Mouse (Mus musculus): Measurements from ENCODE around the gene Araf.
"Not testable (repeated sequence)": the region's sequence is repeated elsewhere in the genome, so short reads cannot be mapped to it uniquely, and the experiment has no call there.

The Araf gene

DNA sequence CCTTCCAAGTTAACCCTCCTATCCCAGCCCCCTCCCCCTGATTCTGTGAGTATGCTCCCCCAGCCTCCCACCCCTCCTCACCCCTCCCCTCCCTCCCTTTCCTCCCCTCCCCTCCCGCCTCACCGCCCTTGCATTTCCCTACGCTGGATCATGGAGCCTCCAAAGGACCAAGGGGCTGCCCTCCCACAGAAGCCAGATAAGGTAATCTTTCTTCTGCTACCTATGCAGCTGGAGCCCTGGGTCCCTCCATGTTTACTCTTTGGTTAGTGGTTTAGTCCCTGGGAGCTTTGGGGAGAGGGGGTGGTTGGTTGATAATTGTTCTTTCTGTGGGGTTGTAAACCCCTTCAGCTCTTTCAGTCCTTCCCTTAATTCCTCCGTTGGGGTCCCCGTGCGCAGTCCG lies at the start of gene Araf:
Araf (plus strand) TSS at position 134 of the 400 bp plus-strand sequence.
- peak; percentile 50 for DNase-seq

DNA sequence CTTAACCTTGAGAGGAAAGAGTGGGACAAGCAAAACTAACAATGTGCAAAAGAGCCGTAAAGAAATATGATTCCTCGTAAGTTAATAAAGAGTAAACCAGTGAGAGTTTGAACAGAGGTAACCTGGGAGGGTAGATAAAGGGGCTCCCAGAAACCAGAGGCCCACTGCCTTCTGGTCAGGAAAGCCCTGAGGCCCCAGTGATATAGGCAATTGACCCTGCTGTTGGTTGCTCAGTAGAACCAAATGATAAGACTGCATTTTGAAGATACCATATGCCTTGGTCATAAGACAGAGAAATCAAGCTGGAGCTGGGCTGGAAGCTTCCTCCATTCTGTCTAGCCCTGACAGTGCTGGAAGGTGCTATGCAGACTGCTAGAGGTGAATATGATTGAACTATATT lies 48.8 kb upstream of the Araf start:
- no peak for DNase-seq

DNA sequence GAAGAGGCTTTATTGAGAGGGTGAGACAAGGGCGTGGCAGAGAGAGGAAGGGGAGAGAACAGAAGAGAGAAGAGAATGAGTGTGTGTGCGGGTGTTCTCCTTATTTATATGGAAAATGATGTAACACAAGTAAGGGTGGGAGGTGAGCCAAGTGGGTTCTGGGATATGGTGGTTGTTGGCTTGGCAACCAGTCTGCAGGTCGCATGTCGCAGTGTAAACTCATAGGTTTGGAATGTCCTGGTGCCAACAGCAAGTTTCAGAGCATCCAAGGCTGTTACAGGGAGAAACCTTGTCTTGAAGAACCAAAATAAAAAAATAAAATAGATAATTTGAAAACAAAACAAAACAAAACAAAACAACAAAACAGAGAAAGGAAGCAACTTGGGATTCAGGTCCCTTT lies 36.4 kb upstream of the Araf start:
- DNase-seq: no peak

DNA sequence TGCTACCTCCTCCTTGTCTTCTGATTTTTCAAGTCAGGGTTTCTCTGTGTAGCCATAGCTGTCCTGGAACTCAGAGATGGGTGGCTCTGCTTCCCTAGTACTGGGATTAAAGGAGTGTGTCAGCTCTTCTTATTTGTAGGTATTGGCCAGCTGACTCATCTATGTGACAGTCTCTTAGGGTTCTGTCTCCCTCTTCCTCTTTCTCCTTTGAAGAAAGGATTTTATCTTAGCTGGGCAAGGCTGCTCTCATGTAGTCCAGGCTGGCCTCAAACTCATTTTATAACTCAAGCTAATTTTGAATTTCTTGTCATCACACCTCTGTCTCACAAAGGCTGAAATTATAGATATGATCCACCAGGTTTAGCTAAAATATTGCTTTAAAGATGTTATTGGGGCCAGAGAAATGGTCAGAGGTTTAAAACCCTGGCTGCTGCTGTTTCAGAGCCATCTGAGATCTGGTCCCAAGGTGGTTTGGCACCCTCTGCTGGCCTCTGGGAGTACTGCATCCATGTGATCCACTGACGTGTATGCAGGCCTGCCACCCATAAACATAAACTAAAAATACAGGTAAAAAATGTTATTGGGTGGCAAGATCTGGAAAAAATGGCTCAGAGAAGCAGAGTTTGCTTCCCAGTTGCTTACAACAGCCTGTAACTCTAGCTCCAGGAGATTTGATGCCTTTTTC lies 26.8 kb upstream of the Araf start:
- peak; percentile 71 for DNase-seq

DNA sequence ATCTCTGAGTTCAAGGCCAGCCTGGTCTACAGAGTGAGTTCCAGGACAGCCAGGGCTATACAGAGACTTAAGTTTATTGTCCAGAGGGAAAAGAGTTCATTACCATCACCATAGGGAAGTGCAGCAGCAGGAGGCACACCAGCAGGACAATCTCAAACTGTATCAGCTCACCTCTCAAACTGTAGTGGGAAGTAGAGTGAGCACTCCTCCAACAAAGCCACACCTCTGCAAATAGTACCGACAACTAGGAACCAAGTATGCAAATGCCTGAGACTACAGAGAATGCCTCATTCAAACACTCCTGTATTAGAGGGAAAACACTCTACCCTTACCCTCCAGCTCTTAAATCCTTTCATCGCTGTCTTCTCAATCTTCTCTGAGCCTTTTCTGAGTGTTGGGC lies 25.9 kb upstream of the Araf start:
- DNase-seq: no peak

DNA sequence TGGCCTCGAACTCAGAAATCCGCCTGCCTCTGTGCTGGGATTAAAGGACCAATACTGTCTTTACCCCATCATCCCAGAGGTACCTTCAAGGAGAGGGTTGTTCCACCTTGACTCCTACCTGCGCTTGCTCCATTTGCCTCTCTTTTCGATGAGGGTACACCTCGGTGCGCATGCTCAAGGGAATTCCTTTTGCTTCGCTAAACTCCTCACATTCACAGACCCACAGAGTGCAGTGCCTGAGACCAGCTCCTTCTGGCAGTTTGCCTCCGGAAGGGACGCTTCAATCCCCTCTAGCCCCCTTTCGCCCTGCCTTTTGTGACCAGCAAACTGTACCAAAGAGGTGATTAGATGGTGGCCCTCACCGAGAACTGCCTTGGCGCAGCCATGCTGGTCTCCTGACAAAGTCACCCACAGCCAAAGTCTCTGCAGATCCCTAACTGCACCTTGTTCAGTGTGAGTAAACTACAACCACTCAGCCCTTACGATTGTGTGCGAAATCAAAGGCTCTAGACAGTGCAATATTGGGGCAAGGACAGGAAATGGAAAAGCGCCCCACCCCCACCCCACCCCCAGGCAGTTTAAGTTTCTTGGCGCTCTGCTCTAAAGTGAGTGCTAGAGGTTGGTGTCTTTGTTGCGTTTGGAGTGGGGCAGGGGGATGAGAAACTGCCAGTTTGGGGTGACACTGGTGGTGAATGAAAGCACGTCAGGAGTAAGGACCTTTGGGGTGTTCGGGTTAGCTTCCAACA lies 22.2 kb upstream of the Araf start:
- DNase-seq: no peak

DNA sequence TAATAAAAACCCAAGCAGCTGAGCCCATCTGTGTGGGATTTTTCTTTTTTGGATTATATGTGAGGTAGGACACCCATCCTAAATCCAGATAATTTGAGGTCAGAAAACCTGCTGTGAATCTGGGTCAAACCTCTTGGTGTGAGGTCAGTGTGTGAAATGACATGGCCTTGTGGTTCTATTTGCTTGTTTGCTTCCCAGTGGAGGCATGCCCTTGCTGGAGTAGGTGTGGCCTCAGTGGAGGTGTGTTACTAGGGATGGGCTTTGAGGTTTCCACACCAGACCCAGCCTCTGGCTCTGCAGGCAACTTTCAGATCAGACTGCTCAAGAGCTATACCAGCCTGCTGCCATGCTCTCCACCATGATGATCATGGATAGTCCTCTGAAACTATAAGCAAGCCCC lies 20.0 kb upstream of the Araf start:
- DNase-seq: no peak

DNA sequence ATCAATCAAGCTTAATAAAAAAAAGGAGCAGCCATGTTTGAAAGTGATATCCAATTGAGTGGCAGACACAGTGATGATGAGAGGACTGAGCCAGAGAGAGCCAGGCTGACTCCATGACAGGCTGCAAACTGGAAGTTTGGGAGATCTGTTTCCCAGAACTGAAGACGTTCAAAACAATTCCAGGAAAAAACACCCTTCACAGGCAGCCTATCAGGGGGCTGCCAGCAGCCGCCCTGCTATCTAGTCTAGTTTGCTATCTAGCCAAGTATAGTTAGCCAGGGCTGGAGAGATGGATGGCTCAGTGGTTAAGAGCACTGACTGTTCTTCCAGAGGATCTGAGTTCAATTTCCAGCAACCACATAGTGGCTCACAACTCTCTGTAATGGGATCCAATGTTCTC lies 10.3 kb upstream of the Araf start:
- no peak for DNase-seq

DNA sequence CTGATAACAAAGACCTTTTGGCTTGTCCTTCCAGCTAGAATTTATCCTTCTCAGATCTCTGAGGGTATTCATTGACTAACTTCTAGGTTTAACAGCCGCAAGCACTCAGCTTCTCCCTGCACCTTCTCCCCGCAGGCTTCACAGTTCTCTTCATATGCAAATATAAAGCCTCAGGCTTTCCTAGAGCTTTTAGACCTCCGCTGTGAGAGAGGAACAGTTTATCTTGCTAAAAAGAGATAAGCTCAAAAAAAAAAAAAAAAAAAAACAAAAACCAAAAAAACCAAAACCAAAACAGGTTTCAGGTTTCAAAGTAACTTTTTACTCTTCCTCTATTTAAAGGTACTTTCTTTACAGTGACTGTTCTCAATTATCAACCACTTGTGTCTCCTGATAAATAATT lies 5.2 kb upstream of the Araf start:
- no peak for DNase-seq

DNA sequence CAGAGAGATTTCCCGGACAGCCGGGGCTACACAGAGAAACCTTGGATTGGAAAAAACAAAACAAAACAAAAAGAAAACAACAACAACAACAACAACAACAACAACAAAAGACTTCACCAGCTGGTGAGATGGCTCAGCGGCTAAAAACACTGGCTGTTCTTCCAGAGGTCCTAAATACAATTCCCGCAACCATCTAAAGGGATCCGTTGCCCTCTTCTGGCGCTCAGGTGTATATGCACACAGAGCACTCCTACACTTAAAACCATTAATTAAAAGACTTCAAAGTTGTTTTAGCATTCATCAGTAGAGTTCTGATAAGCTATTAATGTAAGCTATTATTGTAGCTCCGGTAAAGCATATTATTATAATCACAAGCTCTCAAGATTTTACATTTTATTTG lies 4.4 kb upstream of the Araf start:
- peak; percentile 14 for DNase-seq

DNA sequence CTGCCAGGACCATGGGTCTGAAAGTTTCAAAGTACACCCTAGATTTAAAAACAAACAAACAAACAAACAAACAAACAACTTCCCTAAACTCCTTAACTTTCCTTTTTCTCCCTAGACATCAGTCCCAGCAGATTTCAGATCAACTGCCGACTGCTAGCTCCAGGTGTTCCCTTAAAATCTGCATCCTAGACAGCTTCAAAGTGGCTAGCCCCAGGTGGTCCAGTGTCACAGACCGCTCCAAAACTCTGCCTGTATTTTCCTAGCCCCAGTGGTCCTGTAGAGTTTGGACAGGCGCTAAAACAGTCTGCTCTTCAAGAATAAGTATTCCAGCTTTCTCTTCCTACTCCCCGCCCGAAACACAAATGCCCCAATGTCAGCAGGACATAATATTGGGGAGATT lies 3.4 kb upstream of the Araf start:
- DNase-seq: no peak

DNA sequence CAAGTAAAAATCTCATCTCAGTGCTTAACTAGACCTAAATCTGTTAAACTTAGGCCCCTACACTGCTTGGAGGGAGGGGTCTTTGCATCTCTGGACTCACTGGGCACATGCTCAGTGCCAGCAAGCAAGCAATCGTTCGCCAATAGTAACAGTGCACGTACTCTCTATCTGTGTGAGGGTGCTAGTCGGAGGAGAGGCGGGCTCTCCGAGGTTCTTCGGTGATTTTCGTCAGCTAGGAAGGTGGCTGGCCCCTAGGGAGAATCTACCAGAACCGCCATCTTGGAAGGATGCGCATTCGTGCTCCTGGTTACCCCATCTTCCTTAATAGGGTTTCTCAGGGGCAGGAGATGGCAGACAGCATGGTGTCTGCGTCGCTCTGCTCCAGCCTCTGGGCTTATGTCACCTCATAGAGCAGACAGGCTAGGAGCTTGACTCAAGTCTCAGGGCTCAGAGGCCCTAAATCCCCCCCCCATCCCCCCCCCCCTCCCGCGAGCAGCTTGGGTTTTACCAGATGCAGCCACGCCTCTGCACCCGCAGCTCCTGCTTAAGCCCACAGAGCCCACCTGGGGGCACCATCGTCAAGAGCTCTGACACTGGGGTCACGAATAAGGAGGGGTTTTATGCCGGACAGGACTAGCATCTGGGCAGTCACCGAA lies 655 bp downstream of the Araf start:
- peak; percentile 88 for DNase-seq

DNA sequence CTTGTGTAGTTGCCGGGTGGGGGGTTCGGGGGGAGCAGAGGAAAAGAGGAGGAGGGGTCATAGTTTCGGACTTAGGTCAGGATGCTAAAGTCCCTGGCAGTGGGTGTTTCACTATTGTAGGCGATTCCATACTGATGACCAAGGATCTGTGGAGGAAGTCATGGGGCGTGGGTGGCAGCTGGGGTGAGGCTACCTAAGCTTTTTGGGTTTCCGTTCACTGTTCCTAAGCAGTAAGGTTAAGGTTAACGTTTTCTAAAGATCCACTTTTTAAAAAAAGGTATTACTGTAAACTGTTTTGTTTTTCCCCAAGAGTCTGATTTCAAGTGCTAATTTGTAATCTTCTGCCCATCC lies 1.2 kb downstream of the Araf start:
- DNase-seq: no peak

DNA sequence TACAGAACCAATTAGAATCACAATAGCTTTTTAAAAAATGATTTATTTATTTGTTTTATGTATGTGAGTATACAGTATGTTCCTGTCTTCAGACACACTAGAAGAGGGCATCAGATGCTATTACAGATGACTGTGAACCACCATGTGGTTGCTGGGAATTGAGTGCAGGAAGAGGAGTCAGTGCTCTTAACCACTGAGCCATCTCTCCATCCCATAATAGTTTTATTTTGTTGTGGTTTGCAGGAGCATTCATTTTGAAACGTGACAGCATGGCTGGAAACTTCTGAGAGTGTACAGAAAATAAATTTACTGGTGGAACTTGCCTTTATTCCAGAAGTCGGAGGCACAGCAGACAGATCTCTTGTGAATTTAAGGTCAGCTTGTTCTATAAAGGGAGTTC lies 3.8 kb downstream of the Araf start:
- DNase-seq: no peak

DNA sequence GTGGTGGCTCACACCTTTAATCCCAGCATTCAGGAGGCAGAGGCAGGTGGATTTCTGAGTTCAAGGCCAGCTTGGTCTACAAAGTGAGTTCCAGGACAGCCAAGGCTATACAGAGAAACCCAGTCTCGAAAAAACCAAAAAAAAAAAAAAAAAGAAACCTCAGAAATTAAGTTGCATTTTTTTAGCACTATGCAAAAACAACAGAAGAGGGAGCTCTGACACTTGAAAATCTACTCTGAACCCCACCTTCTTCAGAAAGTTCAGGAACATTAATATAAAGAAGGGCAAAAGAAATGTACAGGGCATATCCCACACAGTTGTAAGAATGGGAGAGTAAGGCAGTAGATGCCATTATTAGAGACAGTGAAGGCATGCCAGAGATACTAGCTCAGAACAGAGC lies 6.7 kb downstream of the Araf start:
- DNase-seq: not testable (repeated sequence)

DNA sequence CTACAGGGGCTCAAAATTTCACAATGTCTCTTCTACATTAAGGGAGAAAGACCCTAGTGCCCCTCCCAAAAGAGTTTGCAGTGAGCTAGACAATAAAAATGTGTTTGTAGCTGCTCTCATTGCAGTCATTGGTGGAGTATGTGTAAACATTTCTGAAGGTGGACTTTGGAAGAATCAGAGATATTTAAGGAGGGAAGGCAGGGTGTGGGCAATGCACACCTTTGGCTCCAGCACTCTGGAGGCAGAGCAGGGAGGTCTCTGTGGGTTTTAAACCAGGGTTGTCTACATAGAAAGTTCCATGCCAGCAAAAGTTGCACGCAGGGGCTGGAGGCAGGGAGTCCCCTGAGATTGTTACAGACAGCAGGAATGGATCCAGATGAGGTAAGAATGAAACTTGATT lies 8.7 kb downstream of the Araf start:
- no peak for DNase-seq

DNA sequence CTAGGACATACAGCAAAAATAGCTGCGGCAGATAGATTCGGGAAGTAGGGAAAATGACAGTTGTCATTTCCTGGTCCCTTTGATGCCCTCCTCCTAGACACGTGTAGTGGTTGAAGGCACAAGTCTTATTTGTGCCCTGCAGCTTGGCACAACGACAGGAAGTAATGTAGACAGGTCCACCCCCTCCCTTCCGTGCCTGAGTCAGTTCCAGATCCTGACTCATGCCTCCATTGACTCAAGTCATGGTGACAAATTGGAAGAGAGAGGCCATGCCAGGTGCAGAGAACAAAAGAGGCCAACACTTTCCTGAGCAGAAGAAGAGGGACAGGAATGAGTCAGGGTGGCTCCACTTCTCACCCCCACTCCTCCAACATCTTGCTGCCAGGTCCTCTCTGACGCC lies 19.4 kb downstream of the Araf start:
- DNase-seq: no peak

DNA sequence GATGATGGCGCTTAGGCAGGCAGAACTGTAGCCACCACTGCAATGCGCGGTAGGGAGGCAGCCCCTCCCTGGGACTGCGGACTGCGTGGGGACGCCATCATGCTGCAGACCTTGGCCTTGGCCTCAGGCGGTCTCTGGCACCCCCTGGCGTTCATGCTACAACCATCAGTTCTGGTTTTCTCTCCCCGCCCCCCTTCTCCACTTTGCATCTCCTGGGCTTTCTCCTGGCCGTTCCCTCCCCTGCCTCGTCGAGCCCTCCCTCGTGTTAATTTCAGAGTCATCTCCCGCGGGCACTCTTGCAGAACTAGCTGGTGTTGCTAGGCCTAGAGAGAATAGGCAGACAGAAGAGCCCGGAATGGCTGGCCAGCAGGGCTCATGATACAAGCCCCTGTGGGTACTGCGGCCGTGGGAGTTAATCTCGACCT lies 21.6 kb downstream of the Araf start:
- DNase-seq: peak; percentile 81

DNA sequence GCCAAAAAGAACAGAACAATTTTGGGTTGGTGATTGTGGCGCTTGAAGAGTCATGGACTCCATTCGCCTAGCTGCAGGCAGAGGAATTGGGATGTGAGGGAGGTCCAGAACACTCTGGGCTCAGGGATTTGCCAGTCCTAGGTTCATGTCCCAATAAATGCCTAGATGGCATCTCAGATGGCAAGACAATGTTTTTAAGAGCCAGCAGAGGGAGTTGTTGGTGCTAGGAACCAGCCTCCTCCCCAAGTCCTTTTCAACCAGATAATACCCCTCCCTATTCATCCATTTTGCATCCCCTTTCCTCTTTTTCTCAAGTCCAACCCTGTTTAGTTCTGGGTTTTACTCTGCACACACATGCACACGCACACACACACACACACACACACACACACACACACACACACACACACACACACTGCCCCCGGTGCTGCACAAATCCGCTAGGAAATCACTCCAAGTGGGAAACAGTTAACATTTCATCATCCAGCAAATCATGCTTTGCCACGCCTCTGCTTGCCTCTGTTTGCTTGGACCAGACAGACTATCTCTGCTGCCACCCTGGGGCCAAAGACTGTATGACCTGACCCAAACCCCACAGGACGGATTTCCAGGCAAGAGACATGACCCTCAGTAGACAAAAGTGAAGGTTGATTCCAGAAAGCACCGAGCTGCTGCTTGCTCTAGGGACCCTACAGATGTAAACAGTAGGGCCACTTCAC lies 22.3 kb downstream of the Araf start:
- peak; percentile 30 for DNase-seq

DNA sequence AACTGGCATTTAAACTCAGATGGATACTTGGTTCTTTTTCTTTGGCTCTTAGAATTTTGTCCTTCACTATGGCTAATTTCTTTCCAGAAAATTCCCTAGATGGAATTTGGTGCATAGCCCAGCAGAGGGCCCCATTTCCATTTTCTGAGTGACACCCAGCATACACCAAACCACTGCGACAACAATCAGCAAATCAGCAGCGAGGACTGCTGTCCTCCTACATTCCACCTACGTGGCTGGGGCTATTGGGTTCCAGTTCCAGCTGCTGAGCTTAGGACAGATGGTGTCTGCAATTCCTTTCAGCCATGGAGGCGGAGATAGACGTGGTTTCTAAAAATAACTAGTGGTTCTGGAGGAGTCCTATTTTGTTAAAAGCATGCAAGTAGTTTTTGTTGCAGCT lies 31.3 kb downstream of the Araf start:
- DNase-seq: peak; percentile 53

DNA sequence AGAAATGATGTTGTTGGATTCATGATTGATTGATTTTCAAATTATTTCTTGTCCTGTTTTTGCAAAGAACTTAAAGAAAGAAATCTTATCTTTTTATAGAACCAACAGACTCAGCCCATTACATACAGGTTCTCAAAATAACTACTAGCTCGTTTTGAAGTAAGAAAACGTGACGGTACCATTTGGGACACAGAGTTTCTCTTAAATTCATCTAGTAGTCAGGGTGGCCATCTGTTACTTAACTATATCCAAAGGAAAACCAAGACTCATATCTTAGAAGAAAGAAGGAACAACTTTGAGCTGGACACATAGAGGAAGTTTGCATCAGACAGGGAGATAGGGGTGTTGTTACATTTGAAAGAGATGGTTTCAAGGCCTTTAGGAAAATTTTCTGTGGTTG lies 49.6 kb downstream of the Araf start:
- no peak for DNase-seq

DNA sequence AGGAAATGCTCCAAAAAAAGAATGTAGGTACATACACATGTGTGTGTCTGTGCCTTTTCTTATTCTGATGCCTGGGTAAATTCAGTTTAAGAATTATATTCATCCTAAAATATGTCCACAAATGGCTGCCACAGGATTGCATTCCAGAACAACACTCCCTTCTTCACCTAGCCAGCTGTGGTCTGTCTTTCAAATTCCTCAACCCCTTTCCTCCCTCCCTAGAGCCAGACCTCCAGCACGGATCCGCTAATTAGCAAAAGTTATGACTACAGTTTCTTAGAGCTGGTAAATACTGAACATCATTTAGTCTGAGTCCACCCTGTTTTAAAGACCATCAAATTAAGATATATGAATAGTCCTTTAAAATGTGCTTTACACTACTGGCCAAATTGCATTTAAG lies 50.2 kb downstream of the Araf start:
- no peak for DNase-seq

DNA sequence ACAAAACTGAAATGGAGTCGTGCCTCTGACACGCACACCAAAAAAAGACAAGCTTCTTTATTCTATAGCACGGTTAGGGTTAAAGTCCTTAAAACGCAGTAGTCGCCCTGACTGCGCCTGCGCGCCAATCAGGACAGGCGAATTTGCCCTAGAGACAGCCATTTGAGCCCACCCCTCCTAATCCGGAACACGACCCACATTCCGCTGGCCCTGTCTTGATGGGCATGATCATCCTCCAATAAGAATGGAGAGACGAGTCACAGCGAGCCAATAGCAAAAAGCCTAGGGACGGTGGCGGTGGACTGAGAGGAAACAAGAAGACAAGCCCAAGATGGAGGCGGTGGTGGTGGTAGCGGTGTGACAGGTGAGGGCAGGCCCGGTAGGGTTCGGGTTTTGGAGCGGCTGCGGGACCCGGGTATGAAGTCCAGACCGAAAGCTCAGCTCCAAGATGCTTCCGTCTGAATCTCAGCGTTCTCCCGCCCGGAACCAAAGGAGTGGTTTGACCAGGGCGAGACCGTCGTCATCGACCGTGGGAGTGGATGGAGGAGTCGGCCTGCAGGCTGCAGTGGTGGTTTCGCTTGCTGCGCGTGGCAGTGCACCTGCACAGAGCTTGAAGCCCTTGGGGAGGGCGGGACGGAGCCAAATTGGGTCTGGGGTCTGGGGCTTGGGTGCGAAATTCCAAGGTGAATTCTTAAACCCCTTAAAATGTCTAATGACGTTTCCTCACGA lies 50.8 kb downstream of the Araf start:
- peak; percentile 92 for DNase-seq
